Mouse (Mus musculus): ENCODE data around the gene Medag. TPM values are rescaled to one million over a fixed set of nuclear protein-coding genes. Genes with fewer than 3 reads are reported as not detected.

Medag gene
- total RNA-seq, 2 experiments from 2014 or later, result not detected

- ATAC-seq (replicated peaks; ENCODE audit: low FRiP score, poor library complexity, severe bottlenecking), result no peak
Measured at GRCm38 (mm10) chr5:149380388-149380916, 31.1 kb upstream of the Medag start.

GRCm38 (mm10) chr5:149381948-149382347, 29.6 kb upstream of the Medag start:
- ATAC-seq (replicated peaks; ENCODE audit: low FRiP score, poor library complexity, severe bottlenecking), result no peak

- no peak for ATAC-seq (replicated peaks; ENCODE audit: low FRiP score, poor library complexity, severe bottlenecking)
Measured at GRCm38 (mm10) chr5:149382601-149383000, 28.9 kb upstream of the Medag start.

GRCm38 (mm10) chr5:149385228-149385961, 26.2 kb upstream of the Medag start:
- no peak for ATAC-seq (replicated peaks; ENCODE audit: low FRiP score, poor library complexity, severe bottlenecking)

DNA sequence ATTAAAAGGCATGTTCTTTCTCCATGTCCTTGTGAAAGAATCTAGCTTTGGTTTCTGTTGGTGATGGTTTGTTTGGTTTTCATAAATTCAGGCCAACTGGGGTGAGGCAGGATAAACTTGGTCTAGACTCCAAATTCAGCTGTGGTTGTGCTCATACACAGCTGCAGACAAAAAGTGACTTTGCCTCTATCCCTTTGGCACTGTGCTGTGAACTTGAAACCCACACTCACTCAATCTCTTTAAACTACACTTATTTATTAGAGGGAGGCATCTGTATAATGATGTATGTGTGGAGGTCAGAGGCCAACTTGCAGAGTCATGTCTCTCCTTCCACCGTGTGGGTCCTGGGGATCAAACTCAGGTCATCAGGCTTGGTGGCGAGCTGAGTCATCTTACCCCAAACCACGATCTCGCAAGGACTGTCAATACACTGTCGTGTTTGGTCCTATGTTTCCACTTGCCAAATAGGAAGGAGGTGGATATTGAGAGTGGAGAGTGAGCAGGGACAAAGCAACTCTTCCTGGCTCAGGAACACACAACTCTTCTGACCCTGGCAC, 25.2 kb upstream of the Medag start:
- no peak for ATAC-seq (replicated peaks; ENCODE audit: low FRiP score, poor library complexity, severe bottlenecking)

DNA sequence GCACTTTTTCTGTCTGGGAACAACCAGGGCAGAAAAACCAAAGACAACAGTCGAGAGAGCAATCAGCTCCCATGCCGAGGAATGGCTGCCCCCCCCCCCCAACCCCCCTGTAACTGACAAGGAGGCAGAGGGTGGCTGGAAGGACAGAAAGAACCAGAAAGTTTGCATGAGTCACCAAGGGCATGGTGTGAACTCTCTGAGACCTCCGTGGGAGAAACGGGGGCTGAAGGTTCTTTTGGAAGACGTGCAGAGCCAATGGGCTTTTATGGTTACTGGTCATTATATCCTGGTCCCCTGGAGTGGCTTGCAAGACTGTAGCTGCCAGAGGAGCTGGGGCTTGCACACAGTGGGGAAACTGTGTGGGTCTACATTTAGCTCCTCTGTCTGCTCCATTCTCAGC, 22.6 kb upstream of the Medag start:
- ATAC-seq (replicated peaks; ENCODE audit: low FRiP score, poor library complexity, severe bottlenecking), result no peak

- ATAC-seq (replicated peaks; ENCODE audit: low FRiP score, poor library complexity, severe bottlenecking), result no peak
Measured at GRCm38 (mm10) chr5:149389548-149390211, 21.9 kb upstream of the Medag start.

DNA sequence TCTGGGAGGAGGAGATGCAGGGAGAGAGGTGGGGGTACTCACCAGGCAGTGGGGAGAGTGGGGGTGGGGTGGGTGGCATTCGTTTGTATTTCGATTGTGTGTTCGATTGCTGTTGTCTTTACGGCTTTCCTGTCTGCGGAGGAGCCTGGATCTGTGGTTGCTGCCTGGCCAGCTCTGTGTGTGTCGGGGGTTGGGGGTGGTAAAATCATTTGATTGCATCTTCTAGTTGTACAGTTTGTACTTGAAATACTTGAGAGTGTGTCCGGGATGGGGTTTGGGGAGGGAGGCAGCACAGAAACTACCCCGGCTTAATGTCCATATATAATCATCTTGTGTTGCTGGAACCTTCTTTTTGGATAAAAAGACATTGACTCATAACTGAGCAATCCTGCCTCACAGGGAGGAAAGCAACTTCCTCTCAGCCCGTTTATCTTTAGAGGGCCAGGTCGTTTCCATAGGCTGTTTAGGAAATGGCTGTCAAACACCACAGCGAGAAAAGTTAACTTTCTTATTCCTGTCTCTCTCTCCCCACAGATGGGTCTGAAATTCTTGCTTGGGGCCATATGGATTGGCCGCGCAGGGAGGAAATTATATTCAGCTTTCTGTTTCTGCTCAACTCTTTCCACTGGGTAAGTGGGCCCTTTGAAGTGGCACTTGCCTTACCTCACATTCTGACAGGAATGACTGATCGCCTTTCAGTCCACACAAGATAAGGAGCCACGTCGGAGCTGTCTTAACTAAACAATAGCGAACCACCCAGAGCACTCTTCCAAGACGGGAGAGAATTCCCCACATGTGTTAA, 19.8 kb upstream of the Medag start:
- no peak for ATAC-seq (replicated peaks; ENCODE audit: low FRiP score, poor library complexity, severe bottlenecking)

DNA sequence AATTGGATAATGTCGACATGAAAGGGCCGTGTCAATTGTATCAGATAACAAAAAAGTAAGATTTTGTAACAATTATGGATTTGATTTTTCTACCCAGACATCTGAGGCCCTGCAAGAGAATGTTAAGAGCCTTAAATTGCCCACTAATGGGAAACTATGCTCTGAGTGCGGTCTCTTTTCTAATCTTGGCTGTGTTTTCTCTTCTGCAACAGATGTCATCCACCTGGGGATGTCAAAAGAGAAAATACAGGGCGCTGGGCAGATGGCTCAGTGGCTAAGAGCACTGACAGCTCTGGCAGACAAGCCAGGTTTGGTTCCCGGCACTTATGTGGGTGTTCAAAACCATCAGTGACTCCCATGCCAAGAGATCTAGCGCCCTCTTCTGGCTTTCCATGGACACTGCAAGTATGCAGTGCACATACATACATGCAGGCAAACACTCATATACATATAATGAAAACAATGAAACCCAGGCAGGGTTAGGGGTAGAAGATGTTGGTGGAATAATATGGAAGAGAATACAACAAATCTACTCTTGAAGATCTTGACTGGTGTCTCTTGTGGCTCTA, 19.0 kb upstream of the Medag start:
- no peak for ATAC-seq (replicated peaks; ENCODE audit: low FRiP score, poor library complexity, severe bottlenecking)

- ATAC-seq (replicated peaks; ENCODE audit: low FRiP score, poor library complexity, severe bottlenecking), result no peak
Measured at GRCm38 (mm10) chr5:149401446-149401975, 10.0 kb upstream of the Medag start.

DNA sequence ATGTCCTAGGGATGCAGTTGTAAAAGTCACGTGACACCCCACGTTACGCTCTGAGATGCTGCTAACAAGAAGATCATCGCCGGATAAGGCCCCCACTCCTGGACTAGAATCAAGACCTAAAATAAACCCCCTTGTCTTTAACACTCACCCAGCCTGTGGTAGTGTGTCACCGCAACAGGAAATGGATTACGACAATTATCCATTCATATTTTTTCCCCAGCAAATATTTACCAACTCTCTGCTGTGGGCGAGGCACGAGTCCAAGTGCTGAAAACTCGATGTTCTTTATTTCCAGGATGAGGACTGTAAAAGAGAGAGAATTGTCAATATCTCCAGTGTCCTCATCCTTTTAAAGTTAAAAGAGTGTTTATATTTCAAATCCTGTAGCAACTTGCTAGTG, 9.5 kb upstream of the Medag start:
- ATAC-seq (replicated peaks; ENCODE audit: low FRiP score, poor library complexity, severe bottlenecking), result no peak

DNA sequence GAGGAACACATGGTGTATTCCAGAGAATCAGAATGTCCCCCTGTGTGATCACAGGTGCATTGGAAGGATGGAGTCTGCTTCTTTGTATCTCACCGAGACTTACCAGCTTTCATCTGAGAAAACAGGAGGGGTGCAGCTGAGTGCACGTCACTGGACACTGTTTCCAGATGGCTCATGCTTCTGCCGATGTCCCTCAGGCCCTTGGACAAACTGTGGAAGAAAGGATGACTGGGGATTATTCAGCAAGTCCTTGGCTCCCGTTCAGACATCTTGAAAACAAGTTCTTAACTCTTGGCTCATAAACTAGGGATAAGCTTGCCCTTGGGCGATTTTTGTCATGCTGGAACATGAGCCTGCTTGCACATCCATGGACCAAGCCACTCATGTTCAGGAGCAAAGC, 8.2 kb upstream of the Medag start:
- no peak for ATAC-seq (replicated peaks; ENCODE audit: low FRiP score, poor library complexity, severe bottlenecking)

DNA sequence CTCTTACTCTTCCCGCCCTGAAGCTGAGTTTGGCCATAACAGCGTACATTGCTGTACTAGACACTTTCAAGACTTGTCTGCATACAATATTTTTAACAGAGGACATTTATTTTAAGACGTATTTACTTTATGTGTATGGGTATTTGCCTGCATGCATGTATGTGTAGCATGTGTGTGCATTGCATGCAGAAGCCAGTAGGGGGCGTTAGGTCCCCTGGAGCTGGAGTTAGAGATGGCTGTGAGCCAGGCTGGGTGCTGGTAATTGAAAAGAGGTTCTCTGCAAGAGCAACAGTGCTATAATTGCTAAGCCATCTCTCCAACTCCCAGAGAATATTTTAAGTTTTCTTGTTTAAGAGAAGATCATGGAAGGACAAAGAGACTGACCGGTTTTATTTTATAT, 6.8 kb upstream of the Medag start:
- ATAC-seq (replicated peaks; ENCODE audit: low FRiP score, poor library complexity, severe bottlenecking), result no peak

DNA sequence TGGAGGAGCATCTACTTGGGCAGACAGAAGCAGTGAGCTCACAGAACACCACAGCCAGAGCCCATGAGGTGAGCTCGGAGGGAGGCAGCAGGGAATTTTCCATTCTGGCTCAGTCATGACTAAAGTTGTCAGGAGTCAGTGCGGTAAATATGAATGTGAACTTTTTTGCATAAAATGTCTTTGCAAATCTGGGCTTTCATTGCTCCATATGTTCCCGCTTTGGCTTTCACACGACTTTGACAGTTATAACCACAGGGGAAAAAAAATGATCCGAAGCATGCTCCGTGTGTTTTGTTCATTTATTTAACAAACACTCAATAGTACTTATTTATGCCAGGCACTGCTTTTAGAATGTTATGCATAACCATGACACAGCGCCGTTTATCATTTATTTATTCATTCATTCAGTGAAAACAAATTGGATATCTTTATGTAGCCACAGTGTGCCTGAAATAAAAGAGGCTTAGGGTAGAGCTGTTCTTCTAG, 4.7 kb upstream of the Medag start:
- ATAC-seq (replicated peaks; ENCODE audit: low FRiP score, poor library complexity, severe bottlenecking), result no peak

GRCm38 (mm10) chr5:149409502-149409901, 2.0 kb upstream of the Medag start:
- no peak for ATAC-seq (replicated peaks; ENCODE audit: low FRiP score, poor library complexity, severe bottlenecking)

- ATAC-seq (replicated peaks; ENCODE audit: low FRiP score, poor library complexity, severe bottlenecking), result no peak
Measured at GRCm38 (mm10) chr5:149412194-149412575, 636 bp downstream of the Medag start.

DNA sequence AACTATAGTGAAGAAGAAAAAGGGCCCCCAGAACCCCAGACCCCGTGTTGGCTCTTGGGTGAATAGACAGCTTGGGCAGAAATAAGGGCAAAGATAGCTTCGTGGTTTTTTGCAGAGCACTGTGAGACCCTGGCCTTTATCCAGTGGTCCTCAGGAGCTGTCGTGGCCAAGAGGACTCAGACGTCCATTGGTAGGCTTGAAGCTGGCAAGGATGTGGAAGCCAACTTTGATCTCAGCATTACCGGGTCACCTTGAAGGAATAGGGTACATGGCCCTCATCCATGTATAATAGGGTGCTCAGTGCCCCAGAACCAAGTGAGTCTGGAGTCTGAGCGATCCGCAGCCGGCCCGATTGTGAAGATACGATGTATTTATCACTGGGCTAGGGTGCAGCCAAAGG, 1.1 kb downstream of the Medag start:
- no peak for ATAC-seq (replicated peaks; ENCODE audit: low FRiP score, poor library complexity, severe bottlenecking)

- ATAC-seq (replicated peaks; ENCODE audit: low FRiP score, poor library complexity, severe bottlenecking), result no peak
Measured at GRCm38 (mm10) chr5:149414369-149415167, 3.0 kb downstream of the Medag start.

DNA sequence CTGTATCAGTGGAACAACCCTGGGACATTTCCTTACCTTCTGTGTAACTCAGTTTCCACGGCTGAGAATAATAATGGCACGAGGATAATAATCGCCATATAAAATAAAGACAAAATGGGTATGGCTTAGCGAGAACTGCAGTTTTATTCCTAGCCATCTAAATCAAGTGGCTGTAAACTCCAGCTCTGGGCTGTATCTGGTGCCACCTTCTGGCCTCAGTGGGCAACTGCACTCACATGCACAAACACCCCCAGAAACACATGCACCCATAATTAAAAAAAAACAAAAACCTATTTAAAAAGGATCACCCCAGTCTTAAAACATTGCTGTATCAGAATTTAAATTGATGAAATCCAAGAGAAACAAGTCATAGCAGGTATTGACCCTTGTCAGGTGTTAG, 5.8 kb downstream of the Medag start:
- ATAC-seq (replicated peaks; ENCODE audit: low FRiP score, poor library complexity, severe bottlenecking), result no peak

Measured in erythroid progenitor cell, adult 5-6 weeks (primary cell).